Mouse (Mus musculus): ENCODE measurements around the gene Ssxb9. TPM values are rescaled to one million over a fixed set of nuclear protein-coding genes. Genes with fewer than 3 reads are reported as not detected.
"Not testable (repeated sequence)": the region's sequence is repeated elsewhere in the genome, so short reads cannot be mapped to it uniquely, and the experiment has no call there.

The Ssxb9 gene
- not detected in 2 replicates for polyA plus RNA-seq (2014; fragmentation: Nextera tagmentation; extraction: Ambion mirVana)

- not testable (repeated sequence) for H3K4me1 ChIP-seq (ENCODE audit: control insufficient read depth in 2 of 2, insufficient read depth in 2 of 2, low read length in 2 of 2); H3K27ac ChIP-seq (replicated peaks in 1 of 2; ENCODE audit: control insufficient read depth in 1 of 2, insufficient read depth in 1 of 2, low read depth in 2 of 2, low read length in 2 of 2); H3K9ac ChIP-seq (ENCODE audit: low read length); H3K4me2 ChIP-seq (ENCODE audit: low read length); ATAC-seq (ENCODE audit: insufficient number of reproducible peaks, insufficient read depth, low FRiP score, low read depth); H3K9me3 ChIP-seq (ENCODE audit: control insufficient read depth, low read length); H3K4me3 ChIP-seq (ENCODE audit: control insufficient read depth in 1 of 2, insufficient read depth in 1 of 2, low read depth in 1 of 2, low read length in 2 of 2); H3K27me3 ChIP-seq (ENCODE audit: control insufficient read depth, insufficient read depth, low read length); H3K36me3 ChIP-seq (ENCODE audit: control insufficient read depth, insufficient read depth, low read length)
- 9% methylated on average over 1 of the region's 1 CpGs for WGBS
Observed at GRCm38 (mm10) chrX:8366678-8367077, at the start of gene Ssxb9. Ssxb9 (plus strand) TSS chrX:8366978.

- H3K9me3 ChIP-seq (ENCODE audit: control insufficient read depth, low read length): peaks cover 6% of the 10 kb centered on the region; the same call in 1 of the 2 replicates
- no peak for ATAC-seq (ENCODE audit: insufficient number of reproducible peaks, insufficient read depth, low FRiP score, low read depth)
- H3K4me2 ChIP-seq (ENCODE audit: low read length): no peak within 1 kb of the TSS
- H3K27me3 ChIP-seq (ENCODE audit: control insufficient read depth, insufficient read depth, low read length): no peaks in the 10 kb centered on the region
- H3K27ac ChIP-seq (replicated peaks in 1 of 2; ENCODE audit: control insufficient read depth in 1 of 2, insufficient read depth in 1 of 2, low read depth in 2 of 2, low read length in 2 of 2): no peak within 1 kb of the TSS
- WGBS: 52% methylated on average over 2 of the region's 2 CpGs
- no peaks in the 10 kb centered on the region for H3K4me1 ChIP-seq (ENCODE audit: control insufficient read depth in 2 of 2, insufficient read depth in 2 of 2, low read length in 2 of 2)
- no peak within 1 kb of the TSS for H3K9ac ChIP-seq (ENCODE audit: low read length)
- no peak within 1 kb of the TSS for H3K4me3 ChIP-seq (ENCODE audit: control insufficient read depth in 1 of 2, insufficient read depth in 1 of 2, low read depth in 1 of 2, low read length in 2 of 2)
- H3K36me3 ChIP-seq (ENCODE audit: control insufficient read depth, insufficient read depth, low read length): no peaks in the 10 kb centered on the region
Observed at GRCm38 (mm10) chrX:8327124-8327523, 39.7 kb upstream of the Ssxb9 start, which contains the start of gene Ssxb10. Ssxb10 (plus strand) TSS chrX:8327424.

DNA sequence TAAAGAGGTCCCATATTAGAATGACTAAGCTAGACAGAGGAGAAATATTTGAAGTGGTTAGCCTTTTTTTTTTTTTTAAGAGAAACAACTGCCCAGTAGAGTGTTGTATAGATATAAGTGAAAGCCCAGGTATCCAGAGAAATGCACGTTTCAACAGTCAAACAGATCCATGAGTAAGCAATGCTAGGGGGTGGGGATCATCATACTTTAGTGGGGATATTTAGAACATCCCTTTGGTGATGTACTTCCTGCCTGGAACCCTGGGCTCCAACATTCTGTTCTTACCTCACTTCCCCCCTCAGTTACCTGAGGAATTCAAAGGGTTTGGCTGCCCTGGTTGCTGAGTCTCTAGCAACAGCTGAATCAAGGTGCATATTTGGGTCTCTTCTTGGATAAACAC lies 46.2 kb downstream of the Ssxb9 start, which contains the start of gene Ssxb1:
Ssxb1 (plus strand) TSS at position 301 of the 400 bp plus-strand sequence.
- H3K27me3 ChIP-seq (ENCODE audit: control insufficient read depth, insufficient read depth, low read length); H3K4me1 ChIP-seq (ENCODE audit: control insufficient read depth in 2 of 2, insufficient read depth in 2 of 2, low read length in 2 of 2); H3K27ac ChIP-seq (replicated peaks in 1 of 2; ENCODE audit: control insufficient read depth in 1 of 2, insufficient read depth in 1 of 2, low read depth in 2 of 2, low read length in 2 of 2); H3K9ac ChIP-seq (ENCODE audit: low read length); ATAC-seq (ENCODE audit: insufficient number of reproducible peaks, insufficient read depth, low FRiP score, low read depth); H3K36me3 ChIP-seq (ENCODE audit: control insufficient read depth, insufficient read depth, low read length); H3K4me2 ChIP-seq (ENCODE audit: low read length); H3K4me3 ChIP-seq (ENCODE audit: control insufficient read depth in 1 of 2, insufficient read depth in 1 of 2, low read depth in 1 of 2, low read length in 2 of 2); H3K9me3 ChIP-seq (ENCODE audit: control insufficient read depth, low read length): not testable (repeated sequence)
- WGBS: 23% methylated on average over 1 of the region's 1 CpGs

Other genes starting within 250 kb of the Ssxb9 start
- 22.7 and 26.0 TPM in 2 replicates for gene Wdr13, start 234.1 kb upstream of the Ssxb9 start, polyA plus RNA-seq (2014; fragmentation: Nextera tagmentation; extraction: Ambion mirVana)
- 317 and 375 TPM in 2 replicates for gene Rbm3, start 221.1 kb upstream of the Ssxb9 start, polyA plus RNA-seq (2014; fragmentation: Nextera tagmentation; extraction: Ambion mirVana)
- gene Tbc1d25, start 190.8 kb upstream of the Ssxb9 start, polyA plus RNA-seq (2014; fragmentation: Nextera tagmentation; extraction: Ambion mirVana): 10.4 and 12.0 TPM in 2 replicates
- 28.0 and 28.5 TPM in 2 replicates for gene Ebp, start 173.5 kb upstream of the Ssxb9 start, polyA plus RNA-seq (2014; fragmentation: Nextera tagmentation; extraction: Ambion mirVana)
- gene Porcn, start 160.5 kb upstream of the Ssxb9 start, polyA plus RNA-seq (2014; fragmentation: Nextera tagmentation; extraction: Ambion mirVana): 3.6 and 4.2 TPM in 2 replicates
- gene Ftsj1, start 114.6 kb upstream of the Ssxb9 start, polyA plus RNA-seq (2014; fragmentation: Nextera tagmentation; extraction: Ambion mirVana): 25.1 and 25.4 TPM in 2 replicates
- 21.7 and 26.5 TPM in 2 replicates for gene Slc38a5, start 95.8 kb upstream of the Ssxb9 start, polyA plus RNA-seq (2014; fragmentation: Nextera tagmentation; extraction: Ambion mirVana)
- not detected in 2 replicates for gene Ssxb10, start 39.6 kb upstream of the Ssxb9 start, polyA plus RNA-seq (2014; fragmentation: Nextera tagmentation; extraction: Ambion mirVana)
- not detected in 2 replicates for gene Ssxb1, start 46.3 kb downstream of the Ssxb9 start, polyA plus RNA-seq (2014; fragmentation: Nextera tagmentation; extraction: Ambion mirVana)
- gene Ssxb2, start 94.7 kb downstream of the Ssxb9 start, polyA plus RNA-seq (2014; fragmentation: Nextera tagmentation; extraction: Ambion mirVana): not detected in 2 replicates
- gene Gm14459, start 158.0 kb downstream of the Ssxb9 start, polyA plus RNA-seq (2014; fragmentation: Nextera tagmentation; extraction: Ambion mirVana): not detected in 2 replicates
- gene Ssxb6, start 181.3 kb downstream of the Ssxb9 start, polyA plus RNA-seq (2014; fragmentation: Nextera tagmentation; extraction: Ambion mirVana): not detected in 2 replicates
- not detected in 2 replicates for gene Ssxb3, start 224.8 kb downstream of the Ssxb9 start, polyA plus RNA-seq (2014; fragmentation: Nextera tagmentation; extraction: Ambion mirVana)

Data from heart, embryonic 14.5 days (tissue).